Mouse (Mus musculus) thymus, adult 2 months (tissue): ENCODE measurements at regions not wholly inside any gene's neighbourhood (a gene's known extent, or its start where the extent isn't known, plus 50 kb on each side); places are given as distances from the start of the nearest gene placed in this dataset.

Experiments used
- CTCF ChIP-seq: fragments of 200-500 bp; IDR thresholded peaks from 2 replicates; pipeline ENCODE4 v1.5.1; 2012; ENCODE audit warnings: mild to moderate bottlenecking, control low read depth, low read length, moderate library complexity, borderline replicate concordance; ENCODE audit not compliant: control insufficient read depth, poor library complexity, insufficient read depth; ENCODE audit errors: extremely low read depth
- POLR2A ChIP-seq: fragments of 200-500 bp; IDR thresholded peaks from 2 replicates; pipeline ENCODE4 v1.6.1; 2012; ENCODE audit warnings: mild to moderate bottlenecking, low read length, control low read depth, moderate library complexity; ENCODE audit not compliant: control insufficient read depth, poor library complexity, insufficient read depth; ENCODE audit errors: extremely low read depth

DNA sequence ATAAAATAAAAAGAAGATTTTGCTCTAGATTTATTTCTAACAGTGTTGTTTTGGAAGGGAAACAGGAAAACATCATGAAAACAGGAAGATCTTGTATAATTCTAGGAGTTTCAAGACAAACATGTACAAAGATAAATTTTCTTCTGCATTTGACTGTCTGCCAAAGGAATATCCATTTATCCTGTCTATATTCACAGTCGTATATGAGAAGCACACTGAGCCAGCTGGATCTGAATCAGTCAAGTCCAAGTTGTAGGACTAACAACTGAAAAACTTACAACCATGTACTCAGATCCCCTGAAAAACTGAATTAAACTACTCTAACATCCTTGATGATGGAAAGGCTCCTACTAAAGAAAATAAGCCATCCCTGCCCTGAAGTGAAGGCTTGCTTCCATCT, 348.2 kb downstream of the Mllt3 start:
- TF ChIP-seq POLR2A, result no peak
- no peak for TF ChIP-seq CTCF
